Mouse (Mus musculus): ENCODE measurements around the gene Tspan31.

Tspan31 gene

DNA sequence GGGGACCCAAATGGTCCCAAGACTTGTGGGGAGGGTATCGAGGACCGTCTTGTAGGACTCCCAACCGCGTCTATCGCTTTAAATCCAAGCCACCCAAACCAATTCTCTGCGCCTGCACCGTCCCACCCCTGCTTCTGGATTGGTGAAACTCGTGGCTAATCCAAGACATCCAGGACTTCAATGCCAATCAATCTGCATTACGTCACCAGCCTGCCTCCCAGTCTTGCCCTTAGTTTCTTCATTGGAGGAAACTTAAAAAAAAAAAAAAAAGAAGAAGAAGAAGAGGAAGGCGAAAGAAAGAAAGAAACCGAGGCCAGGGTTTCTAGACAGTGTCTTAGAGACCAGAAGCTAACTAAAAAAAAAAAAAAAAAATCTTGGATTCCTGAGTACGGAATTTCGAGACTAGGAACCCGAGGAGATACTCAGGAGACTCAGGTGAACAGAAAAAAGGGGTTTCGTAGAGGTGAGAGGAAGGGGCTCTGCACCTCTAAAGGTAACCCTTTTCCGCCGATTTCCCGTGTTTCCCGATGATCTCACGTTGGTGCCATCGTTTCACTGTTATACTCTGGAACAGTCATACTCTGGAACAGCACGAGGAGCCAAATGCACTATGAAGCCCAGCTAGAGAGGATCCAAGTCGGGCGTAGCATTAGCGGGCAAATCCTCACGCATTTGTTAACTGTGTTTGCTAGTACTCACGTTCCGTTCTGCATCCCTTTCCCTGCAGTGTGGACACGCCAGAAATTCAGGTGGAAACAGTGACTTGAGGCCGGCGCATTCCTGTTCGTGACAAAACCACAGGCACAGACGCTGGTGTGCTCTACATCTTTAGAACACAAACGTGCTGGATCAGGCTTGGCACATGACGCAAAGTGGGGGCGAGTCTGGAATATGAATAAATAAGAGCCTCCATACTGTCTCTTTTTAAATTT lies at the start of gene Tspan31:
Gene Tspan31 (minus strand): TSS at position 75 of the 932 bp plus-strand sequence.
- DNase-seq (ENCODE audit: low spot score) = peak; percentile 97

DNA sequence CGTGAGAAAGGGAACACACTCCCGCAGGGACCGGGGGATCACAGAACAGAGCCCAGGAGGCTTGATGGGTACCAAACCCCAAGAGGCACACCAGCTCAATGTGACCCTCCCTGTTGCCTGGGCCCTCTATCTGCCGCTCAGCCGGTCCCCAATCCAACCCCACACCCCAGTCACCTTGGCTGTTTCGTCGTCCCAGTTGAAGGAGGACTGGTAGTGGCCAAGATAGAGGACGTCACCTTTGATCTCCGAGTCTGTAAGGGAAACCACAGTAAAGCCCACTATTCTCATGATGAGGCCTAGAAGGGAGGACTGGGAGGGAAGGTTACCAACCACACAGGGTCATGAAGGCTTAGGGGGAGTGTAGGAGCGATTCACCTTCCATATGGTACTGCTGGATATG lies 49.2 kb upstream of the Tspan31 start:
- no peak for DNase-seq (ENCODE audit: low spot score)

DNA sequence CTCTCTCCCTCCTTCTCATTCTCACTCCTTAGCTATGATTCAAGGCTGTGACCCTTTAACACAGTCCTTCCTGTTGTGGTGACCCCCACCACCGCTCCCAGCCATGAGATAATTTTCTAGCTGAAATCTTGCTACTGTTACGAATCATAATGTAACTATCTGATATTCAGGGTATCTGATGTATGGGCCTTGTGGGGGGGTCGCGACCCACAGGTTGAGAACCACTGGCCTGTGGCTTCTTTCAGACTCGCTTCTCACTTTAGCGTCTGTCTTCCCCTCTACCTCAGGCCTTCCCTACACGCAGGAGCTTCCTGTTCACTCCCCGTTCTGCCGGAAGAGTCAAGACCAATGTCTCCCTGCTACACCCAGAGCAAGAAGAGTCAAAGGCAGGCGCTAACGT lies 48.4 kb upstream of the Tspan31 start:
- no peak for DNase-seq (ENCODE audit: low spot score)

DNA sequence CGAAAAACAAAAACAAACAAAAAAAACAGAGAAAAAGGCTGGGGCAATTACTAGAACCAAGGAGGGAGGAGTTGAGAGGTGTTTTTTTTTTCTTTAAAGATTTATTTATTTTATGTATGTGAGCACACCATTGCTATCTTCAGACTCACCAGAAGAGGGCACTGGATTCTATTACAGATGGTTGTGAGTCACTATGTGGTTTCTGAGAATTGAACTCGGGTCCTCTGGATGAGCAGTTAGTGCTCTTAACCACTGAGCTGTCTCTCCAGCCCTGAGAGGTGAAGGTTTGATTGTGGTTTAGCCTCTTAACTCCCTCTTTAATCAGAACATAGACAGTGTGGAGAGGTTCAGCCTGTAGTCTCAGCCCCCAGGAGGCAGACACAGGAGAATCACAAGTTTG lies 45.0 kb upstream of the Tspan31 start:
- DNase-seq (ENCODE audit: low spot score) = no peak

DNA sequence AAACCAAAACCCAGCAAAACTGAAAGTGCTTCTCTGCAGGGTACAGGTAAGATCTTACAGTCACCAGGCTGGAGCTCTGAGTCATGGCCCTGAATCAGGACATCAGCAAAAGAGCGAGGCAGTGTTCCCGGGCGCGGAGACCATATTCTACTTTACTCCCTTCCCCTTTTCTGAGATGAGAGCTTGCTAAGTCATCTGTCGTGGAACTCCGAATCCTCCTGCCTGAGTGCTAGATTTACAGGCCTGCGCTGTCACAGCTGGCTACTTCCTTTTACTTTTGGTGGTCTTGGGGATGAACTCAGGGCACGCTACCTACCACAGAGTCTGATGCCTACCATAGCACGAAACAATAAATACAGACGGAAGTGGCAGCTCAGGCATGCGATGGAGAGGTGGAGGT lies 44.3 kb upstream of the Tspan31 start:
- DNase-seq (ENCODE audit: low spot score) = no peak

DNA sequence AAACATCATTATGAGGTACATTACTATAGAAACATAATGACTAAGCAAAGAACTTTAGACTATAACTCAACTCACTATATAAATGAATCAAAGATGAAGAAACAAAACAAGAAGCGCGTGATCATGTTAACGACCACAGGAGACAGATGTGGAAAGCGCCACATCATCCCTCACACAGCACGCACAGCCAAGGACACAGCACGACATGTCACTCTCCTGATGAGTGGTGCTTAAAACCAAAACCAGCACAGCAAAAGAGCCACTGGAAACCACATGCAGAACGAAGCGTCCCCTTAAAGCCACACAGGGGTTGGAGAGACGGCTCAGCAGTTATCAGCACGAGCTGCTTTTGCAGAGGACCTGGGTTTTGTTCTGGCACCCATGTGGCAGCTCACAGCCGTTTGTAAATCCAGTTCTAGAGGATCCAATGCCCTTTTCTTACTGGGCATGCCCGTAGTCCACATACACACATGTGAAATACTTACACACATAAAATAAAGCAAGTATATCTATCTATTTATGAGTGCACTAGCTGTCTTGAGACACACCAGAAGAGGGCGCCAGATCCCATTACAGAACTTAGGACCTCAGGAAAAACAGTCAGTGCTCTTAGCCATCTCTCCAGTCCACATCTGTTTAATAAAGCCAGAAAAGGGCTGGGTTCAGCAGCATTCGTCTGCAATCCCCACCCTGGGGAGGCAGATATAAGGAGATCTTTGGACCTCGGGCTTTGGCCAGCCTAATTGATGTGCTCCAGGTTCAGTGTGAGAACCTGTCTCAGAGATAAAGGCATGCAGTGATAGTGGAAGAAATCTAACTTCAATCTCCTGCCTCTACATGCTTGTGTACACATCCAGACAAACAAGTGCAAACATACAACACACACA lies 41.2 kb upstream of the Tspan31 start:
- no peak for DNase-seq (ENCODE audit: low spot score)

DNA sequence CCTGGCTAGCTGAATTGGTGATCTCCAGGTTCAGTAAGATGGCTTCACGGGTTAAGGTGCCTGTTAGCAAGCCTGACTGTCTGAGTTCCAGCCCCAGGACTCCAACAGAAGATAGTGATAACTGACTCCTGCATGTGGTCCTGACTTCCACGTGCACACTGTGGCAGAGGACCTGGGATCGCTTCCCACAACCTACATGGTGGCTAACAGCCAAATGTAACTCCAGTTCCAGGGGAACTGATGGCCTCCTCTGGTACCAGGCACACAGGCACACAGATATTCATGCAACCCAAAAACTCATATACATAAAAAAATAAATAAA lies 38.2 kb upstream of the Tspan31 start:
- DNase-seq (ENCODE audit: low spot score) = no peak

DNA sequence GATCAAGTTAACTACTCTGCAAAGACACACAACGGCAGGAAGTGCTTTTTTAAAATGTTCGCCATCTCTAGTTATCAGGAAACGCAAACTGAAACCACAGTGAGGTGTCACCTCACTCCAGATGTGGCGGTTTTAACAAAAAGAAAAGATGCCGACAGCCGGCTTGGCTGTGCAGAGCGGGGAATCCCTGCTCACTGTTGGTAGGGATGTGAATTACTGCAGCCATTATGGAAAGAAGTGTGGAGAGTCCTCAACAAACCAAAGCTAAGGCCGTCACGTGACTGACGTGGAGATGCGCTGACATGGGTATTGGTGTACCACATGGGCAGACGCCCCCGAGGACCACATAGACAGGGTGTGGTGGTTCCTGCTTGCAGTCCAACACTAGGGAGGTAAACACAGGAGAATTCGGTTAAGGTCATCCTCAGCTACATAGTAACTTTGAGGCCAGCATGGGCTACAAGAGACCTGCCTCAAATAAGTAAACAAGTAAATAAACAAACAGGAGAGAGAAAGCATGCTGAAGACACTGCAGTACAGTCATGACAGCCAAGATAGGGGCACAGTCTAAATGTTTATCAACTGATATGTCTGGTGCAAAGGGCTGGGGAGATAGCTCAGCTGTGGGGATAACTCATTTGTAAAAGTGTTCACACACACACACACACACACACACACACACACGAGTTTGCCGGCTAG lies 37.6 kb upstream of the Tspan31 start:
- no peak for DNase-seq (ENCODE audit: low spot score)

DNA sequence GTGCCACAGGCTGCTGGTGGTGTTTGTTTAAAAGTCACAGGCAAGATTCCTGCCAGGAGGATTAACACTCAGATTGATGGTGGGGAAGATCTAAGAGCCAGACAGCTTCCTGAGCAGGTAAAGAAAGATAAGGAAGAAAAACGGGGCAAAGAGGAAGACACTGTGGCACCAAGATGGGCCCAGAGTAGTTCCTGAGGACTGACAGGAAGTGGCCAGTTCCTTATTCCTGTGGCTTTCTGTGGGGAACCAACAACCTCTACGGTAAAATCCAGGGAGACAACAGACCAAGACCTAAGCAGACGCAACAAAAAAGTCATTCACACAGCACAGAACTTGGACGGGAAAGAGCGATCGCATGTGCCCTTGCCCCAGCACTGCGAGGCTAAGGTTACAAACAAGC lies 33.6 kb upstream of the Tspan31 start:
- no peak for DNase-seq (ENCODE audit: low spot score)

DNA sequence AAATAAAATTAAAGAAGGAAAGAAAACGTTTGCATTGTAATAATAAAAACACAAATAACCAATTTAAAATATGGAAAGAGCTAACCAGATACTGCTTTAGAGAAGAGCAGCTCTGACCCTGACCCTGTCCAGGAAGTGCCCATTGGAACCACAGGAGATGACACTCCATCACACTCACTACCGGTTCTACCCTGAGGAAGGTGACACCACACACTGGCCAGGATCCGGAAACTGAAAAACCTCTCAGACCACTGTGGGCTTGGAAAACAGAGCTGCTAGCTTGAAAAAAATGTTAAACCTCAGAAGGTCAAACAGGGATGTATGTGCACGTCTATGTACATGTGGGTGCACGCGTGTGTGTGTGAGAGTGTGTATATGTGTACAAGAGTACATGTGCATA lies 31.1 kb upstream of the Tspan31 start:
- no peak for DNase-seq (ENCODE audit: low spot score)

DNA sequence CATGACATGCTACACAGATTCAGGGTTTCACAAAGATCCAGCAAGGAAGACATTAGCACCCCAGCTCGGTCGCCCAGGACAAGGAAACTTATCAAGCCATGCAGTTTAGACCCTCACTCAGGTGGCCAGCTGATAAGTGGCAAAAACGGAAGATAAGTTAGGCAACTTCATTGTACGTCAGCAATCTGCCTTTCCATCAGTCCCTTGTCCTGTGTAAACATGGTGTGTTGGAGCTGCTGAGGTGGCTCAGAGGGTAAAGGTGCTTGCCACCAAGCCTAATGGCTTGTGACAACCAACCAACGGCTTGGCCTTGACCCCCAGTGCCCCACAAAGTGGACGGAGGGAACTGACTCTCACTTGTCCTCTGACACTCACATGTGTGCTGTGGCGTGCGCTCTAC lies 30.4 kb upstream of the Tspan31 start:
- no peak for DNase-seq (ENCODE audit: low spot score)

DNA sequence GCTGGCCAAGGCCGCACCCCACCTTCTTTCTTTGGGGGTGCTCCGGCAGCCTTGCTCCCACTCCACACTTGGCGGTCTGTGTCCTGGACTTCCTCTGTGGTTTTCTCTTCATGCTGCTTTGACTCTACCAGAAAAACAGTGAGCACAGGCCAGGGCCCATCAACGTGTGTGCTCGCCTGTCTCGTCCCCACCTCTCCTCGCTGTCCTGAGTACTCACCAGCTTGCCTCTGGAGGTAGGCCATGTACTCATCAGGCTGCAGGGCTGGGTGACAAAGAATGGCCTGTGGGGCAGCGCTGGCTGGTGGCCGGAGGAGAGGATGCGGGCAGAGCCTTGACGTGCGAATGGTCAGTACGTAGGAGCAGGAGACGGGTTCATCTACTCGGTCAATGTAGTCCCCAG lies 29.8 kb upstream of the Tspan31 start:
- no peak for DNase-seq (ENCODE audit: low spot score)

DNA sequence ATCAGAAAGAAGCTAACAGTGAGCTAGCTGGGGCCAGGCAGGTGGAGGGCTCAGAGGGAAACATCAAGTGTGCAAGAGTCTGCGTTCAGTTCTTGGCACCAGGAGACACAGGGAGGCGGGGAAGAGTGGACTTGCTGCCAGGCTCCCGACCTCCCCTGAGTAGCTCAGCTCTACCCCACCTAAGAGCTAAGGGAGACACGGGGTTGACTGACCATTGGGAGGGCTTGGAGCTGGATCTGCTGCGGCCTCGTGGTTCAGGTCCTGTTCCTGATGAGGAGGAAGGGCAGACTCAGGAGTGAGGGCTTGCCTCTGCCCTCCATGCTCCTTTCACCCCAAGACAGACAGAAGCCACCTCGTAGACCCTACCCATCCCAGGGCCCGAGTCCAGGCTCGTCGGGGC lies 29.1 kb upstream of the Tspan31 start:
- DNase-seq (ENCODE audit: low spot score) = no peak

DNA sequence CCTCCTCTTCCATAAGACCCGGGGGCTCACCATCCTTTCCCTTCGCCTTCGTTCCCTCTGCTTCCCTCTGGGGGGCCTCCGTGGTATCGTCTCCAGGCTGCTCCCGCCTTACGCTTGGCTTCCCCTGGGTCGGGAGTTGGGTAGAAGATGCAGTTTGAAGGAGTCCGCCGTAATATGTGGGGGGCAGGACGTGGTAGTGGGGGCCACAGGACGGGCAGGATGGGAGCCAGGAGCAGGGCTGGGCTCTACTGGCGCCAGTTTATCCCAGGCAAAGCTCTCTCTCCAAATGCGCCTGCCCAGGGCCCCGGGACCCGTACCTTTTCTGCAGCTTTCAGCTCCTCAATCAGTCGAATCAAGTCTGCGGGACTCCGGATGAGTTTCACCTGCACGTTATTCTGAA lies 28.4 kb upstream of the Tspan31 start:
- DNase-seq (ENCODE audit: low spot score) = no peak

DNA sequence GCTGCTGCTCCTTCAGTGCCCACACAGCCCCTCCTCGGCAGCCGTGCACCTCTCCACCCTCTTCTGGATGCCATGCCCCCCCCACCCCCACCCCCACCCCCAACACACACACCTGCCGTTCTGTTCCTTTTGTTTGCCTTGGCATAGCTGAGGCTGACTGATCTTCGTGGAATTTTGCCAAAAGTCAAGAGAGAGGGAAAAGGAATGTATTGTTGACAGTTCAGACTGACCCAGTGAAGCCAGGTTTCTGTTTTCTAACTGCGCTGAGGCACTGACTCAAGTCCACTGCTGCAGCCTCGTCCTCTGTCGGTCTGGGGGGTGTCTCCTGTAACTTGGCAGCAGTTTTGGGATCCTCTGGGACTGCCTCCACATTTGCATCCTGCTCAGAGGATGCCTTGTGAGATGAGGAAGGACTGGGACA lies 24.3 kb upstream of the Tspan31 start:
- DNase-seq (ENCODE audit: low spot score) = peak; percentile 84

DNA sequence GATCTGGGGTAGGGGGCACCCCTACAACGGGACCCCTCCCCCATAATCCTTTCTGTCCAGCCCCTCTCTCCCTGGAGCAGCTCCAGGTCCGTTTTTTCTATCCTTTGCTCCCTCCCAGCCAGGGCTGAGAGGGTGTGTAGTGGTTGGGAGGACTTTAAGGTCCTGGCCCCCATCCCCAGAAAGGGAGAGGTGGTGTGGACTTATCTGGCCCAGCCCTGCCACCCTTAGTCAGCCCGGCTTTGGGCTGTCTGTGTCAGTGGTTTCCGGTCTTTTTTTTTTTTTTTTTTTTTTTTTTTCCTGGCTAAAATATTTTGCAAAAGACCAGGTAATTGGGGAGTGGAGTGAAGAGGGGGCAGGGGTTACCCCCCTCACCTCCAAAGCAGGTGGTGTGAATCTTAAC lies 22.7 kb upstream of the Tspan31 start:
- DNase-seq (ENCODE audit: low spot score) = no peak

DNA sequence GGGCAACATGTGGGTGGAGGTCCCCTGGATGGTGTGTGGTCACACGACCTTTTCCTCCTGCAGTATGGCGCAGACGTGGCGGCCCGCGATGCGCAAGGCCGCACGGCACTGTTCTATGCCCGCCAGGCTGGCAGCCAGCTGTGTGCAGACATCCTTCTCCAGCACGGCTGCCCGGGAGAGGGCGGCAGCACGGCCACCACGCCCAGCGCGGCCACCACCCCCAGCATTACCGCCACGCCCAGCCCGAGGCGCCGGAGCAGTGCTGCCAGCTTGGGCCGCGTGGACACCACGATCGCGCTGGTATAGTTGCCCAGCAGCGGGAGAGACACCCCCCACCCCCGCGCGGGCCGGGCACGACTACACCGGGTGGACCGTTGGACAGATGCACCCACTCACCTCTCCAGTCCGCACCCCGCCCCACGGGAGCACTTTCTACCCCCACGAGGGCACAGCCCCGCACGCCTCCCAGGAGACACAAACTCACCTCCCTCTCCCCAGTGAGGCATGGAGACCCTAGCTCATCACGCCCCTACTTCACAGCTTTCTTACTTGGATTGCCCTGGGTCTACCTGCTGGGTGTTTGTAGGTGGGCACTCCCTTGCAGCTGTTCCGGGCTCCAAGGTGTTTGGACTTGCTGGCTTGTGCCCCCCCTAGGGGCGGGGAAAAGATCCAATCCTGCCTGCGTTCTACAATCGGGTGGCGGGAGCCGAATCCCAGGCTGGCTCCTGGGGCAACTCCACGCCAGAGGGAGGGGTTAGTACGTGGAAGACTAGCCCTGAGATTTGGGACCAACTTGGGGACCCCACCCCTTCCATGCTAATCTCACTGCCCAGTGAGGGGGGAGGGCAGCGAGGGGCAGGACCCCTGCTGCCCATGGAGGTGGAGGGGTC lies 21.7 kb upstream of the Tspan31 start:
- DNase-seq (ENCODE audit: low spot score) = no peak

DNA sequence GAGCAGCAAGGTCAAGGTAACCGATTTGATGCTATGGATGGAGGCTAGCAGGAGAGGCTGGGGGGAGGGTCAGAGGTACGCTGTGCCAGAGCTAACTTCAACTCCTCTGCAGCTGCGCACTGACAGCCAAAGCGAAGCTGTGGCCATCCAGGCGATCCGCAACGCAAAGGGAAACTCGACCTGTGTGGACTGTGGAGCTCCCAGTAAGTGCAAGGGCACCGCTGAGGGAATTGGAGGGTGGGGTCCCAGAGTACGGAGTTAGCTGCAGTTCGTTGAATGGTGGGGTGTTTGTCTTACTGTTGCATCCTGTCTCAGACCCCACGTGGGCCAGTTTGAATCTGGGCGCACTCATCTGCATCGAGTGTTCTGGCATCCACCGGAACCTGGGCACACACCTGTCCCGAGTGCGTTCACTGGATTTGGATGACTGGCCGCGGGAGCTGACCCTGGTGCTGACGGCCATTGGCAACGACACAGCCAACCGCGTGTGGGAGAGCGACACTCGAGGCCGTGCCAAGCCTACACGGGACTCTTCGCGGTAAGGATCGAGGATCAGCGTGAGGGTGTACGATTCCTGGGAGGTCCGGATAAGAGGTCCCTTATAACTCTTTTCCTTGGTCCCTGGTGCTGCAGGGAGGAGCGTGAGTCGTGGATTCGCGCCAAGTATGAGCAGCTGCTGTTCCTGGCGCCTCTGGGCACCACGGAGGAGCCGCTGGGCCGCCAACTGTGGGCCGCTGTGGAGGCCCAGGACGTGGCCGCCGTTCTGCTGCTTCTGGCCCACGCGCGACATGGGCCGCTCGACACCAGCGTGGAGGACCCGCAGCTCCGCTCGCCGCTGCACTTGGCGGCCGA lies 20.7 kb upstream of the Tspan31 start:
- DNase-seq (ENCODE audit: low spot score) = peak; percentile 39

DNA sequence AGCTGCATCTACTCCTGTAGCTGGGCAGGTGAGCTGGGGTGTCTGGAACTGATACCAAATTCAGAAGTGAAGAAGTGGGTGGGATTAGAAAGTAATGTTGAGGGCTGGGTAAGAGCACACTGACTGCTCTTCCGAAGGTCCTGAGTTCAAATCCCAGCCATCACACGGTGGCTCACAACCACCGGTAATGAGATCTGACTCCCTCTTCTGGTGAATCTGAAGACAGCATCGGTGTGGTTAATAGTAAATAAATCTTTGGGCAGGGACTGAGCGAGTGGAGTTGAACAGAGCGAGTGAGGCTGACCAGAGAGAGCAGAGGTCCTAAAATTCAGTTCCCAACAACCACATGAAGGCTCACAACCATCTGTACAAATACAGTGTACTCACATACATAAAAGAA lies 15.6 kb upstream of the Tspan31 start:
- no peak for DNase-seq (ENCODE audit: low spot score)

DNA sequence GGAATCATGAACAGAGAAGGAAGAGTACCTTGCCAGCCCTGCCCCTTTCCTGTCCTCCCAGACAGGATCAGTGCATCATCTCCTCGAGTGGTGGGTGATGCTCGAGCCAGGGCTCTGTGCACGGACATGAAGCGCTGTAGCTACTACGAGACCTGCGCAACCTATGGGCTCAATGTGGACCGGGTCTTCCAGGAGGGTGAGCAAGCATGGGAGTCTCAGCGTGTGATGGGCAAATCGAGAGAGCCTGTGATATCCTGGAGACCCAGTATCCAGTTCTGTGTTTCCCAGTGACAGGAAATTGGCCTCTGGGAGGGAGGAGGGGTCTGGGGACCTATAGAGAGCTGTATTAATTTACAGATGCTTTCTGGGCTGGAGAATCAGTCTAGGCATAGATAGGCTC lies 15.0 kb upstream of the Tspan31 start:
- no peak for DNase-seq (ENCODE audit: low spot score)

DNA sequence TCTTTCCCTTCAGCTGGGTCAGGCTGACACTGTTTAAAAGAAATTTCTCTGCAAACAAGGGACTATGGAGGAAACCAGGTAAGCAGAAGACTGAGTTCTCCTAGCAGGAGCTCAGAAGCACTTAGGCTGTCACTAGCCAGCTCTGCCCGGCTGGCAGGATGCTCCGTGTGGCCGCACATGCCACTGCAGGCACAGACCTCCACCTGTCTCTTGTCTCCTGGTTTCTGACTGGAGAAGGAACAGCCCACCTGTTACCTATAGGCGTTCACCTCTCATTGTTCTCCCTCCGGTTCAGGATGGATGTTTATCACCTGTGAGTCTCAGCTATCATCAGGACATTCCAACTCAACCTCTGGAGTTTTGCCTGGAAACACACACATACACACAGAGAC lies 13.8 kb upstream of the Tspan31 start:
- no peak for DNase-seq (ENCODE audit: low spot score)

Measured in lung, postnatal 25 days (tissue).